Mouse (Mus musculus) kidney, embryonic 14.5 days (tissue): ENCODE results near the gene P2ry13. TPM values are rescaled to one million over a fixed set of nuclear protein-coding genes. Genes with fewer than 3 reads are reported as not detected.

ENCODE experiments used
- ATAC-seq: fragments of 200-750 bp; cut with Nextera tagmentation; 2 replicates; pipeline ENCODE4 v1.8.0; 2017; ENCODE audit warnings: moderate number of reproducible peaks, mild to moderate bottlenecking, moderate TSS enrichment, moderate library complexity; ENCODE audit not compliant: low FRiP score, low TSS enrichment
- H3K27ac ChIP-seq: fragments of 300-500 bp; sonication (generic); 2 replicates; pipeline ENCODE4 v1.5.1; 2014; ENCODE audit warnings: low read depth, mild to moderate bottlenecking, low read length, moderate library complexity, mixed read lengths
- H3K27me3 ChIP-seq: fragments of 300-500 bp; sonication (generic); 2 replicates; pipeline ENCODE4 v1.6.1; 2014; ENCODE audit warnings: mild to moderate bottlenecking, low read length; ENCODE audit not compliant: control insufficient read depth, insufficient read depth
- H3K36me3 ChIP-seq: fragments of 300-500 bp; sonication (generic); 2 replicates; pipeline ENCODE4 v1.6.1; 2014; ENCODE audit warnings: low read length, mixed read lengths; ENCODE audit not compliant: control insufficient read depth, insufficient read depth
- H3K4me1 ChIP-seq: fragments of 300-500 bp; sonication (generic); 2 replicates; pipeline ENCODE4 v1.6.1; 2014; ENCODE audit warnings: low read length, mixed read lengths; ENCODE audit not compliant: control insufficient read depth, insufficient read depth
- H3K4me2 ChIP-seq: fragments of 300-500 bp; sonication (generic); replicated peaks from 2 replicates; pipeline ENCODE4 v1.6.1; 2014; ENCODE audit warnings: low read depth, mild to moderate bottlenecking, low read length
- H3K4me3 ChIP-seq: fragments of 300-500 bp; sonication (generic); 2 replicates; pipeline ENCODE4 v1.5.1; 2014; ENCODE audit warnings: mild to moderate bottlenecking, low read length
- H3K9ac ChIP-seq: fragments of 300-500 bp; sonication (generic); 2 replicates; pipeline ENCODE4 v1.6.1; 2014; ENCODE audit warnings: low read depth, mild to moderate bottlenecking, low read length, moderate library complexity
- H3K9me3 ChIP-seq: fragments of 300-500 bp; sonication (generic); 2 replicates; pipeline ENCODE4 v1.6.1; 2016; ENCODE audit warnings: low read length; ENCODE audit not compliant: control insufficient read depth
- WGBS: fragments of 180-500 bp; shearing (Covaris S2); extraction: QIAGEN DNeasy Blood & Tissue Kit; methylation state at CpG from one replicate; pipeline ENCODE4 v1.1.7; 2014; 5-methylcytosine and 5-hydroxymethylcytosine counted together
- polyA plus RNA-seq: library from polyadenylated mRNA; unstranded; fragments of >200 nt; fragmentation: Nextera tagmentation; extraction: Ambion mirVana; gene quantifications from 2 replicates; pipeline ENCODE4 v1.2.1, GENCODE M21; 2014

Gene P2ry13
- polyA plus RNA-seq, 1 experiment from 2014 or later: 0.62 TPM

DNA sequence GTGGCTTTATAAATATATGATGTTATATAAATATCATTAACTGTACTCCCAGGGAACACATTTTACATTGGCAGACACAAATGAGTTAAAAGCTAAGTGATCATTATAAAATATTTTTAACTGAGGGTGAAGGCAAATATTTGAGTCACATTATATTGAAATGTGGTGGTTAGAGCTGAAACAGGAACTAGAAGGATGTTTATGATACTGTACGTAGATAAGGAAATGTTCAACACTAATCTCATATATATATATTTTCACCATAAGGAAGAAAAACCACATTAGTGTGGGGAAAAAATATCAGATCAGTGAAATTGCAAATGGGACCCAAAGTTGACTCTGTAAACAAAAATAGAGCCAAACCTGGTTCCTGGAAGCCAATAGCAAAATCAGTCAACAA is 50.2 kb downstream of the P2ry13 start:
- WGBS: 86% methylated on average over 1 of the region's 1 CpGs
- no peak overlapping the region for H3K4me2 ChIP-seq
- ATAC-seq: no peak

More for the DNA sequence above, 50.2 kb downstream of the P2ry13 start:
- Histone ChIP-seq H3K4me1 (no peaks in the 10 kb centered on the region), H3K4me3 (no peak overlapping the region), H3K27ac (no peak overlapping the region), H3K9ac (no peak overlapping the region), H3K36me3 (no peaks in the 10 kb centered on the region), H3K9me3 (no peaks in the 10 kb centered on the region), H3K27me3 (no peaks in the 10 kb centered on the region)

Other genes starting within 250 kb of the P2ry13 start
- 2.2 and 4.1 TPM in 2 replicates for gene Med12l, start 205.1 kb downstream of the P2ry13 start, polyA plus RNA-seq
- 0.58 and 1.3 TPM in 2 replicates for gene Gpr171, start 109.1 kb downstream of the P2ry13 start, polyA plus RNA-seq
- 1.8 and 2.3 TPM in 2 replicates for gene P2ry14, start 57.3 kb downstream of the P2ry13 start, polyA plus RNA-seq
- 0.34 TPM in 1 of 2 replicates, not detected in the other for gene Gpr87, start 15.8 kb downstream of the P2ry13 start, polyA plus RNA-seq
- gene P2ry12, start 52.0 kb upstream of the P2ry13 start, polyA plus RNA-seq: 1.2 and 1.8 TPM in 2 replicates
- gene Igsf10, start 133.5 kb upstream of the P2ry13 start, polyA plus RNA-seq: 3.0 and 4.4 TPM in 2 replicates